Mouse (Mus musculus) kidney, postnatal 0 days (tissue): ENCODE results near the gene Pam16. TPM values are rescaled to one million over a fixed set of nuclear protein-coding genes. Genes with fewer than 3 reads are reported as not detected.
A peak's percentile ranks its signal among the peaks of the same experiment; 100 is the strongest.

Experiments
- ATAC-seq: fragments of 200-750 bp; cut with Nextera tagmentation; replicated peaks from 2 replicates; pipeline ENCODE4 v1.8.0; 2017; ENCODE audit warnings: low read depth, moderate number of reproducible peaks, moderate TSS enrichment, moderate library complexity; ENCODE audit not compliant: low FRiP score
- DNase-seq: peaks from one replicate; pipeline ENCODE4 v3.0.0-alpha.2; 2016; ENCODE audit warnings: low spot score
- H3K27ac ChIP-seq: fragments of 300-500 bp; sonication (generic); 2 replicates; pipeline ENCODE4 v1.5.1; 2014; ENCODE audit warnings: mild to moderate bottlenecking
- H3K27me3 ChIP-seq: fragments of 300-500 bp; sonication (generic); 2 replicates; pipeline ENCODE4 v1.6.1; 2014; ENCODE audit warnings: low read length, mixed read lengths; ENCODE audit not compliant: insufficient read depth
- H3K36me3 ChIP-seq: fragments of 300-500 bp; sonication (generic); 2 replicates; pipeline ENCODE4 v1.6.1; 2014; ENCODE audit warnings: low read length, mixed read lengths; ENCODE audit not compliant: insufficient read depth
- H3K4me1 ChIP-seq: fragments of 300-500 bp; sonication (generic); replicated peaks from 2 replicates; pipeline ENCODE4 v1.6.1; 2014; ENCODE audit warnings: antibody characterized with exemption, low read length, mixed read lengths; ENCODE audit not compliant: insufficient read depth
- H3K4me2 ChIP-seq: fragments of 300-500 bp; sonication (generic); 2 replicates; pipeline ENCODE4 v1.6.1; 2014; ENCODE audit warnings: mild to moderate bottlenecking, low read length, moderate library complexity, mixed read lengths
- H3K4me3 ChIP-seq: fragments of 300-500 bp; sonication (generic); replicated peaks from 2 replicates; pipeline ENCODE4 v1.5.1; 2014; ENCODE audit warnings: low read depth, low read length
- H3K9ac ChIP-seq: fragments of 300-500 bp; sonication (generic); 2 replicates; pipeline ENCODE4 v1.6.1; 2014; ENCODE audit warnings: low read depth, low read length
- H3K9me3 ChIP-seq: fragments of 300-500 bp; sonication (generic); replicated peaks from 2 replicates; pipeline ENCODE4 v1.6.1; 2016; ENCODE audit warnings: low read length, inconsistent platforms, mixed read lengths
- CTCF ChIP-seq: IDR thresholded peaks from 2 replicates; pipeline ENCODE4 v1.5.1; 2016; ENCODE audit warnings: antibody characterized with exemption, low read depth, mild to moderate bottlenecking, moderate library complexity
- WGBS: fragments of 180-500 bp; shearing (Covaris S2); extraction: QIAGEN DNeasy Blood & Tissue Kit; methylation state at CpG from one replicate; pipeline ENCODE4 v1.1.7; 2014; 5-methylcytosine and 5-hydroxymethylcytosine counted together
- polyA plus RNA-seq: library from polyadenylated mRNA; unstranded; fragments of >200 nt; fragmentation: Nextera tagmentation; extraction: Ambion mirVana; gene quantifications from 2 replicates; pipeline ENCODE4 v1.2.1, GENCODE M21; 2015

Gene Pam16
- polyA plus RNA-seq, 1 experiment from 2014 or later: 106 TPM

DNA sequence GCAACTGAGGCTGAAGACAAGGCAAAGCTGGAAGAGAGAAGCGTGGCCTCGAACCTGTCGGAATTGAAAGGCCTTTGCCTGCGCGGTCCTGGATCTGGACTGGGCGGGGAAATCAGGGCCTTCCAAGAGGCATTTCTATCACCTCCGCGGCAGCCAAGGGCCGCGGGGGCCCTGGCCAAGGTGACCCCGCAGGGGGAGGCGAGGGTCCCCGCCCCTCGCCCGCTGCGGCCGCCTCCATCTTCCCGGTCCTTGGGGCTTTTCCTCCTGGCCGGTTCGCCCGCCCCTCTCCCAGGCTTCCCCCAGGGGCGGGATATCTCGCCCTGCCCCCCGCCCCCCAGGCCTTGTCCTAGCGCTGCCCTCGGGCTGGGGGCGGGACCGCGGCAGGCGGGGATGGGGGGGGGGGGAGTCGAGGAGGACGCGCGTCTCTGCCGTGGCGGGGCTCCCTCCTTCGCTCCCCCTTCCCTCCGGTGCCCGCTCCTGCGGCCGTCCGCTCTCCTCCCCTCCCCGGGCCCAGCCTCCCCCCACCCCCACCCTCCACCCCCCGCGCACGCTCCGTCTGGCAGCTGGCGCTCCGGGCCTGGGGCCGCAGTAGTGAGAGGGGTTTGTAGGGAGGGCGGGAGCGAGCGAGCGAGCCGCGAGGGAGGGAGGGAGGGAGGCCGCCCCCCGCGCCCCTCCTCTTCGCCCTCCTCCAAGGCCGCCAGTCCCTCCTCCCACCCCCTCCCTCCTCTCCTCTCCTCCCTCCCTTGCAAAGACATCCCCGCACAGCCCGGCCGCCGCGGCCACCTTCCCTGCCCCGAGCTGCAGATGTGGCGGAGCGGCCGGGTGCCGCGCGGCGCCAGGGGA, 30.6 kb downstream of the Pam16 start, which contains the start of gene Glis2:
Gene Glis2, plus strand, starts transcription at position 743 of the 843 bp plus-strand sequence.
- no peaks in the 10 kb centered on the region for H3K27me3 ChIP-seq
- H3K4me2 ChIP-seq: peak within 1 kb of the TSS; percentile 68
- no peaks in the 10 kb centered on the region for H3K36me3 ChIP-seq
- TF ChIP-seq CTCF: no peak
- ATAC-seq (peak; percentile 82), DNase-seq (peak; percentile 94)
- peak within 1 kb of the TSS; percentile 97 for H3K9ac ChIP-seq
- no peaks in the 10 kb centered on the region for H3K9me3 ChIP-seq
- H3K4me3 ChIP-seq: peak within 1 kb of the TSS; percentile 88
- under 1% methylated on average over 47 of the region's 74 CpGs for WGBS
- peaks cover 48% of the 10 kb centered on the region for H3K4me1 ChIP-seq
- peak within 1 kb of the TSS; percentile 98 for H3K27ac ChIP-seq

DNA sequence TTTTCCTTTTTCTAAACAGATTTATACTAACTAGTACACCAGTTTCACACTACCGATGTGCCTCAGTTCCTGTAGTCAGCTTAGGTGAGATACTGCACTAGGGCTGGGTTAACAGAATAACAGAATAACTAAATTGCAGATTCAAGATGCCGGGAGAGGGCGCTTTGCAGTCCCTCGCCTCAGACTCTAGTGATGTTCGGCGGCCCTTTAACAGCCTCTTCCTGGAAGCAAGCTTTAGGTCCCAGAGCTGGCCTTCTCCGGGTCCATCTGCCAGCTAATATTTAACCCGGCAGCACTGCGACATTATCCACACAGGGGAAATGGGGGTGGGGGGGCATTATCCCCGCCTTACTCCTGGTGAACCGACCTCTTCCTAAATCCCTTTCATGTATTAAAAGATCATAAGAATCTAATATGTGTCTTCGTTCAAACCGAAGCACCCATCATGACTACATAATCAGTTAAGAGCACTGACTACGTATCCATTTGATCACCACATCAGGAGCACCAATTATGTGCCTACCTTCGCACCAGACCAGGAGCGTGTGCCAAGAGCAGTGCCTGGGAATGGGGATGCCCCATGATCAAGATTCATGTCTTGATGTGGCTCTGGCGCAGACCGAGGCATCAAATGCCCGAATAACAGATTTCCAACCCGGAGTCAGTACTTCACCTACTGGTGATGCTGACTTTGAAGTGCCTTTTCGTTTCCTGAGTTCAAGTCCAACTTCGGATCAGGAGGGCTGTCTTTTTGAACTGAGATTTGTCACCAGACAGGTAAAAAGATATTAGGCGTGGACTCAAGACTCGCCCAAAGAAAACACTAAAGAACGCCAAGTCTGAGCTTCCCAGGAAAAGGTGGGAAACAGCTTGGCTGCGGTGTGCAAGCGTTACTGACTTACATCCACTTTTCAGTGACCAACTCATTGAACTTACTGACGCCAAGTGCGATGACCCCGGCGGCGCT, 31.6 kb downstream of the Pam16 start:
- peaks cover 38% of the 10 kb centered on the region for H3K4me1 ChIP-seq
- no peaks in the 10 kb centered on the region for H3K9me3 ChIP-seq
- H3K27ac ChIP-seq: peak overlapping the region; percentile 98
- H3K27me3 ChIP-seq: no peaks in the 10 kb centered on the region
- ATAC-seq (0 out of 2 replicates have a peak, but pooled peaks have one; percentile 5), DNase-seq (peak; percentile 93)
- H3K9ac ChIP-seq: peak overlapping the region; percentile 97
- H3K36me3 ChIP-seq: no peaks in the 10 kb centered on the region
- H3K4me2 ChIP-seq: peak overlapping the region; percentile 68
- peak; percentile 75 for TF ChIP-seq CTCF
- 15% methylated on average over 32 of the region's 32 CpGs for WGBS
- peak overlapping the region; percentile 88 for H3K4me3 ChIP-seq

DNA sequence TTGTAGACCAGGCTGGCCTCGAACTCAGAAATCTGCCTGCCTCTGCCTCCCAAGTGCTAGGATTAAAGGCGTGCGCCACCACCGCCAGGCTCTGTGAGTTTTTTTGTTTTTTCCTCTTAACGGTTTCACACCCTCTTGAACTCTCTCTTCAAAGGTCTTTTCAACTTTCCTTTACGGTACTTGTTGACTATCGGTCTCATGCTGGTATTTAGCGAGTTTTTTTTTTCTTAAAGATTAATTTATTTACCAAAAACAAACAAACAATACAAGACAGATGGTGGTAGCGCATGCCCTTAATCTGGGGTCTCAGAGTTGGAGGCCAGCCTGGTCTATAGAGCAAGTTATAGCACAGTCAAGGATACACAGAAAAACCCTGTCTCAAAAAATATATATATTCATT, 34.6 kb downstream of the Pam16 start:
- Histone ChIP-seq H3K27ac (no peak overlapping the region), H3K9ac (no peak overlapping the region), H3K9me3 (no peaks in the 10 kb centered on the region), H3K4me2 (no peak overlapping the region), H3K36me3 (no peaks in the 10 kb centered on the region), H3K4me1 (peaks cover 27% of the 10 kb centered on the region), H3K27me3 (no peaks in the 10 kb centered on the region), H3K4me3 (no peak overlapping the region)
- no peak for TF ChIP-seq CTCF
- DNase-seq (no peak), ATAC-seq (no peak)
- WGBS: 96% methylated on average over 9 of the region's 9 CpGs

DNA sequence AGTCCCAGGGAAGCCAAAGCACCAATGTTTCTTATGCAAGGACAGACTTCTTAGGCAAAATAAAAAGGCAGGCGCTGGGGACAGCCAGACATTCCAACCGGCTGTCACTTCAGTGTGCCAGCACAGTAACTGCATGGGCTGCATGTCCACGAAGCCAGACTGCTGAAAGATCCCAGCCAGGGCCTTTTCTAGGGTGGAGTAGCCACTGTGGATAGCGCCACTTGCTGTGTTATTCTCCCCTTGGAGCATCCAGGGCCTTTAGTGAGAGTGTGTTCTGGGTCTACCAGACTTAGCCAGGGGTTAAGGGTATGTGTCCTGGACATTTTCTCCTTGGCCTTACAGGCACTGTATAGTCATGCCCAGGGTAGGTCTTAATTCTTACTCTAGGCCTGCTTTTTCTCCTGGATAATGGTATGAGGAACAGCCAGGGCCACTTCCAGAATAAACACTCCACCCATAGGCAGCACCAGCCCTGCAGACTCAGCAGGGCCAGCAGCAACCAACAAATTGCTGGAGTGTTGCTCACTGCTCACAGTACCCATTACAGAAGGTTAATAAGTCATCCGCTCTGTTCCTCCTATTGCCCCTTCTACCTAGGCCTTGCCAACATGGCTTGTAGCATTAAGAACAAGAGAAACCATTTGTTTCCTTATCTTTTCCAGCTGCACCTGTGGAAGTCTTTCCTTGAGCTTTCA, 37.1 kb downstream of the Pam16 start:
- H3K36me3 ChIP-seq: no peaks in the 10 kb centered on the region
- WGBS: 49% methylated on average over 5 of the region's 5 CpGs
- no peaks in the 10 kb centered on the region for H3K27me3 ChIP-seq
- peak overlapping the region; percentile 5; the same call in 1 of the 2 replicates for H3K9ac ChIP-seq
- no peak overlapping the region for H3K4me2 ChIP-seq
- ATAC-seq: peak; percentile 38; the same call in 1 of the 2 replicates
- no peak for TF ChIP-seq CTCF
- H3K4me3 ChIP-seq: no peak overlapping the region
- no peaks in the 10 kb centered on the region for H3K9me3 ChIP-seq
- peak; percentile 46 for DNase-seq
- H3K4me1 ChIP-seq: peaks cover 20% of the 10 kb centered on the region
- H3K27ac ChIP-seq: peak overlapping the region; percentile 92

DNA sequence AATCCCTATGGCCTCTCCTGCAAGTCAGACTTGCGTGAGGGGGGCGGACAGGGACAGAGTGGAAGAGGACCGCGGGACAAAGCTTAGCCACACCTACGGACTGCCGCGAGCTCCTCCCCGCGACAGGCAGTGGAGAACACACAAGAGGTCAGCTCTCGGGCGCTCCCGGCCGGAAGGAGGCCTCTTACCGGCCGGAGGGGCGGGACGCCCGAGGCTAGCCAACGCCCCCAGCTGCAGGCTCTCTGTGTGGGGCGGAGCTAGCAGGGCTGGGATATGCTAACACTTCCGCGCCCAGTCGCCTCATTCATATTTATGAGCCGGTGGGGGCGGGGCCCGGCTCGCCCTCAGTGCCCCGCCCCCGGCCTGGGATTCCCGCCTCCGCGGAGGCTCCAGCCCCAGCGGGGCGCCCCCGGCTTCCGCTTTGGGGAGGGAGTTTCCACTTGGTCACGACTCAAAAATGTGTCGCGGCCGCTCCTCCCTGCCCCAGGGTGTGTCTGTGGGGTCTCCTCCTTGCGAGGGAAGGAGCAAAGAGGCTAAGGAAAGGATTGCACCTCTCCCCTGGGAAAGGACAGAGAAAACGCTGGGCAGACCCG, 38.2 kb downstream of the Pam16 start:
- H3K9ac ChIP-seq: peak overlapping the region; percentile 47

More for the DNA sequence above, 38.2 kb downstream of the Pam16 start:
- Histone ChIP-seq H3K4me1 (peaks cover 10% of the 10 kb centered on the region), H3K36me3 (no peaks in the 10 kb centered on the region), H3K4me2 (peak overlapping the region; percentile 53), H3K27me3 (no peaks in the 10 kb centered on the region), H3K27ac (peak overlapping the region; percentile 92), H3K9me3 (no peaks in the 10 kb centered on the region), H3K4me3 (peak overlapping the region; percentile 26)
- no peak for TF ChIP-seq CTCF
- WGBS: under 1% methylated on average over 37 of the region's 43 CpGs
- DNase-seq (peak; percentile 99), ATAC-seq (peak; percentile 99)
